Mouse (Mus musculus) ES-E14 (cell line): Measurements from ENCODE around the gene Aarsd1. TPM values are rescaled to one million over a fixed set of nuclear protein-coding genes. Genes with fewer than 3 reads are reported as not detected.
A peak's percentile ranks its signal among the peaks of the same experiment; 100 is the strongest.
"Not testable (repeated sequence)": the region's sequence is repeated elsewhere in the genome, so short reads cannot be mapped to it uniquely, and the experiment has no call there.

Source experiments
- DNase-seq: peaks from one replicate; pipeline ENCODE4 v3.0.0-alpha.2; 2013; ENCODE audit warnings: low read depth, low spot score
- H3K27ac ChIP-seq: 2 replicates; pipeline ENCODE4 v1.5.1; 2012; ENCODE audit warnings: low read depth, mild to moderate bottlenecking, low read length, moderate library complexity, mixed read lengths; ENCODE audit not compliant: poor library complexity, insufficient read depth, severe bottlenecking
- H3K36me3 ChIP-seq: 2 replicates; pipeline ENCODE4 v1.6.1; 2012; ENCODE audit warnings: mild to moderate bottlenecking, low read length, moderate library complexity, mixed read lengths; ENCODE audit not compliant: control insufficient read depth, poor library complexity, insufficient read depth, severe bottlenecking
- H3K4me1 ChIP-seq, 2 experiments: fragments of 150-350 bp in 1 of 2; sonication (generic) in 1 of 2; 2 replicates each; pipeline ENCODE4 v1.6.1; 2012; ENCODE audit warnings: low read length in 2 of 2, mild to moderate bottlenecking in 1 of 2, mixed read lengths in 1 of 2; ENCODE audit not compliant: control insufficient read depth in 2 of 2, insufficient read depth in 2 of 2, poor library complexity in 1 of 2
- H3K4me3 ChIP-seq, 2 experiments: fragments of 150-350 bp in 1 of 2; sonication (generic) in 1 of 2; 2 replicates each; pipeline ENCODE4 v1.5.1; 2012; ENCODE audit warnings: low read length in 2 of 2, low read depth in 1 of 2, mild to moderate bottlenecking in 1 of 2, mixed read lengths in 1 of 2; ENCODE audit not compliant: insufficient read depth in 1 of 2, poor library complexity in 1 of 2, severe bottlenecking in 1 of 2
- H3K9ac ChIP-seq: 2 replicates; pipeline ENCODE4 v1.6.1; 2012; ENCODE audit warnings: low read depth, mild to moderate bottlenecking, low read length, mixed read lengths; ENCODE audit not compliant: poor library complexity, insufficient read depth, severe bottlenecking
- H3K9me3 ChIP-seq: fragments of 150-350 bp; sonication (generic); 2 replicates; pipeline ENCODE4 v1.6.1; 2012; ENCODE audit warnings: low read depth, mild to moderate bottlenecking, low read length; ENCODE audit not compliant: control insufficient read depth, insufficient read depth
- CHD2 ChIP-seq: IDR thresholded peaks from 2 replicates; pipeline ENCODE4 v1.6.1; 2014; ENCODE audit warnings: mild to moderate bottlenecking, low read depth, low read length, inconsistent platforms
- HCFC1 ChIP-seq: IDR thresholded peaks from 2 replicates; pipeline ENCODE4 v1.6.1; 2012; ENCODE audit warnings: low read length, inconsistent platforms, borderline replicate concordance; ENCODE audit not compliant: insufficient read depth
- MAFK ChIP-seq: IDR thresholded peaks from 2 replicates; pipeline ENCODE4 v1.6.1; 2014; ENCODE audit warnings: mild to moderate bottlenecking, low read depth, low read length, inconsistent platforms; ENCODE audit not compliant: insufficient read depth
- ZC3H11A ChIP-seq: IDR thresholded peaks from 2 replicates; pipeline ENCODE4 v1.6.1; 2012; ENCODE audit warnings: low read depth, mild to moderate bottlenecking, inconsistent platforms, low read length, borderline replicate concordance
- ZNF384 ChIP-seq: IDR thresholded peaks from 2 replicates; pipeline ENCODE4 v1.6.1; 2012; ENCODE audit warnings: low read depth, low read length, inconsistent platforms
- in situ Hi-C, 2 experiments: fragments of 600-800 bp; cut with MboI; formaldehyde crosslinking; loops; one replicate each; pipeline ENCODE4 v1.15.1; 2025; ENCODE audit warnings: low sequenced_read_pairs in 2 of 2, inconsistent platforms in 1 of 2; ENCODE audit not compliant: unreplicated experiment in 2 of 2
- total RNA-seq: library from RNA; depleted of rRNA; stranded (reverse); fragments of 300-350 nt; gene quantifications from 2 replicates; pipeline ENCODE4 v1.2.3, GENCODE M21; 2012; rRNA removed

The Aarsd1 gene
- 73.2 and 79.4 TPM in 2 replicates for total RNA-seq

DNA sequence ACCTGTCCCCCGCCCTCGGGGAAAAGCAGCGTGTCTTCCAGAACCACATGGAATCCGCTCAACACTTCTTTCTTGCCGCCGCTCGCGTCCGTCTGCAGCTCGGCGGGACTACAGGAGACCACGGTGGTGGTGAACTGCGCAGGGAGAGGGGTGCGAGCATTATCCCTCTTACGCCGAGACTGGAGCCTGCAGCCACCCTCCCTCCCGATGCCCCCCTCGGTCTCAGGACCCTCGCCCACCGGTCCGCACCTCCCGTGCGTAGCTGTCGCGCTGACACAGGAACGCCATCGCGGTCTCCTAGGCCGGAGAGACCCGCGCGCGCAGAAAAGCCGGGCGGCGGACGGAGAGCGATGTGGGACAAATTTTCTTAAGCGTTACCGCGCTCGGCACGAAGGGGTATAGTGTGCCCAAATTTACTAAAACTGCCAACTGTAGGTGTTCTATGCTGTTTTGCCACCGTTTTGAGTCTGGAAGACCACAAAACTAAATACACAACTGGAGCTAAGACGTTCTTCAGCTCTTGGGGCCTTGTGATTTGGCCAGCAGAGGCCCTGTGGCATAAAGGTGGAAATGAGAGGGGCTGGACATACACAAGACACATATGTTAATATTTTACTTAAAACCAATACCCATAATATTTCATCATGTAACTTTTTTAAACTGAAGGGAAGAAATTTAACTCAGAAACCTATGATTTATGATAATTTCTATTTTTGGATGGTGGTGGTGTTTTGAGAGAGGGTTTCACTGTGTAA lies at the start of gene Aarsd1:
Gene Aarsd1 (minus strand): TSS at position 515 of the 755 bp plus-strand sequence.
- peak within 1 kb of the TSS; percentile 54 for H3K27ac ChIP-seq

DNA sequence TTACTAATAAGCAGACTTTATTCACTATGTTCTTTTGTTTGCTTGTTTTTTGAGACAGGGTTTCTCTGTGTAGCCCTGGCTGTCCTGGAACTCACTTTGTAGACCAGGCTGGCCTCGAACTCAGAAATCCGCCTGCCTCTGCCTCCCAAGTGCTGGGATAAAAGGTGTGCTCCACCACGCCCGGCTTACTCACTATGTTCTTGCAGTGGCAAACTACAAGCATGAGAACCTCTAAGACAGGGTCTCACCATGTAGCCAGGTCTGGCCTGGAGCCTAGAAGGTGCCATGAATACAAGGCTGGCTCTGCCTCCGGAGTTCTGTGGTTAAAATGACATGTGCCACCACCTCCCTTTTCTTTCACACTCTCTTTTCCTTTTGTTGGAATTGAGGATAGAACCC lies 49.1 kb upstream of the Aarsd1 start:
- H3K9ac ChIP-seq, H3K27ac ChIP-seq, in situ Hi-C loops, H3K9me3 ChIP-seq, H3K36me3 ChIP-seq, DNase-seq: not testable (repeated sequence)
- Histone ChIP-seq H3K4me1 (peaks cover 11 to 29% of the 10 kb centered on the region in 2 experiments), H3K4me3 (peak overlapping the region; percentile 77 to 79)

More for the DNA sequence above, at the start of gene Aarsd1:
- DNase-seq = peak; percentile 65
- H3K4me3 ChIP-seq = peak within 1 kb of the TSS; percentile 78 to 98
- TF ChIP-seq ZC3H11A (no peak), HCFC1 (no peak; the same call in 1 of the 2 replicates), MAFK (no peak), CHD2 (no peak), ZNF384 (no peak)
- H3K36me3 ChIP-seq = peaks cover 7% of the 10 kb centered on the region
- H3K4me1 ChIP-seq = peaks cover 4 to 12% of the 10 kb centered on the region in 2 experiments; a peak in 2 of 4 replicates
- no peaks in the 10 kb centered on the region for H3K9me3 ChIP-seq
- H3K9ac ChIP-seq = peak within 1 kb of the TSS; percentile 94
- in situ Hi-C loops = no loop called here

DNA sequence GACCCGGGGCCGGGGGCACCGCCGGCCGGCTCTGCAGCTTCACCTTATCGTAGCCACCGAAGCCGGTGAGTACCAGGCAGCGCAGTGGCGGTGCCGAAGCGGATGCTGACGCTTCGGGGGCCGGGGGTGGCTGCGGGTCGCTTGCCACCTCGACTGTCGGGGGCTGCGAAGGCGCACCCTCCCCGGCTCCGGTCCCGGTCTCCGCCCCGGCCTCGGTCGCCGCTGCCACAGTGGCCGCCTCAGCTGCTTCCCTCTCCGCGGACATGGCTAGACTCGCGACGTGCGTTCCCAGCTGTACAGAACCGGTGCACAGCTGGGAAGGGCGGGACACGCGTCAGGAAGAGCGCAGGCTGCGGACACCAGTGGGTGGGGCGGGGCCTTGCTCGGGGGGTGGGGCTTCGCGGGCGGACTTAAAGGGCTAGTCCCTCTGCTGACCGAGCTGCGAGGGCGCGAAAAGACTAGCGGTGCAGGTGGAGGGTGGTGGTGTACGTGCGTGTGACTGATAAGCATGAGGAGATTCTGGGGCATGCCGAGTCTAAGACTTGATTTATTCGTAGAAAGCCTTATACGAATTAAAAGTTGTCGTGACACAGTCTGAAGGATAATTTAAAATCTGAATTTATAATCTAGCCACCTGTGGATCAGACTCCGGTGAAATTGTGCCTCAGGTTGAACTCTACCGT lies 48.6 kb upstream of the Aarsd1 start, which contains the start of gene Vat1:
Gene Vat1 (minus strand): TSS at position 362 of the 683 bp plus-strand sequence.
- no peak for DNase-seq
- Histone ChIP-seq H3K4me1 (peaks cover 11 to 29% of the 10 kb centered on the region in 2 experiments), H3K9ac (peak within 1 kb of the TSS; percentile 74), H3K9me3 (no peaks in the 10 kb centered on the region), H3K36me3 (peaks cover 14% of the 10 kb centered on the region), H3K4me3 (peak within 1 kb of the TSS; percentile 77 to 79), H3K27ac (peak within 1 kb of the TSS; percentile 82)
- TF ChIP-seq ZC3H11A (no peak), CHD2 (no peak), MAFK (no peak), ZNF384 (no peak), HCFC1 (no peak)
- in situ Hi-C loops = no loop called here

DNA sequence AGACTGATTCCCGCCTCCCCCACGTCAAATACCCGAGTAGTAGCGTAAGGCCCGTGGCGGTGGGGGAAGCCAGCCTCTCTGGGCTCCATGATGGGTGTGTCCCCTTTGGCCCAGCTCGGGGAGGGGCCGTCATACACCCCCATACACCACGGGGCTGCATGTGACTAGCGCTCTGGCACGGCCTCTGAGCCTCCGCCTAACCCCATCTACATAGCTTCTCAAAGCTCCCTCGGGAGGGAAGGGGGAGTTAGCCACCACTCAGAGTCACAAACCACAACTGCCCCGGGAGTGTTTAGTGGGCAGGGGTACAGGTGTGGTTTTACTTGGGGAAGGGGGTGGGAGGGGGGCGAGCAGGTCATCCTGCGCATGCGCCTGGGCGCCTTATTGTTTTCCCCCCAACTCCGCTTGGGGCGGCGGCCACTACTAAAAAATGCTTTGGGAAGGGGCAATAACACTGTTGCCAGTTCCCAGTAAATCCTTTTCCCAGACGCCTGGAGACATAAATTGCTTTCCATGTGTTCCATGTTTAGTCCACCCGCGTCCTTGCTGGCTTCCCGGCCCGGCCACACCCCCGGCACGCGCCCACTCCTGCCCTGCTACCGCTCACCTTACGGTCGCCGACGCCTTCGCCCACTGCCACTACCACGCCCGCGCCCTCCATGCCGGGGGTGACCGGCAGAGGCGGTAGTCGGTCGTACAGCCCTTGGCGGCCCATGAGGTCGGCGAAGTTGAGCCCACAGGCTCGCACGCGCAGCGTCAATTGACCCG lies 47.9 kb upstream of the Aarsd1 start:
- TF ChIP-seq CHD2 (no peak), HCFC1 (no peak), MAFK (no peak), ZNF384 (no peak), ZC3H11A (no peak)
- Histone ChIP-seq H3K9me3 (no peaks in the 10 kb centered on the region), H3K9ac (peak overlapping the region; percentile 74), H3K4me1 (peaks cover 8 to 30% of the 10 kb centered on the region in 2 experiments; a peak in 3 of 4 replicates), H3K36me3 (peaks cover 19% of the 10 kb centered on the region), H3K27ac (peak overlapping the region; percentile 82), H3K4me3 (peak overlapping the region; percentile 77 to 79)
- DNase-seq = no peak
- in situ Hi-C loops = no loop called here
